Comparison of ENCODE assay signal across 20 mouse cellular contexts in the genomic region with DNA sequence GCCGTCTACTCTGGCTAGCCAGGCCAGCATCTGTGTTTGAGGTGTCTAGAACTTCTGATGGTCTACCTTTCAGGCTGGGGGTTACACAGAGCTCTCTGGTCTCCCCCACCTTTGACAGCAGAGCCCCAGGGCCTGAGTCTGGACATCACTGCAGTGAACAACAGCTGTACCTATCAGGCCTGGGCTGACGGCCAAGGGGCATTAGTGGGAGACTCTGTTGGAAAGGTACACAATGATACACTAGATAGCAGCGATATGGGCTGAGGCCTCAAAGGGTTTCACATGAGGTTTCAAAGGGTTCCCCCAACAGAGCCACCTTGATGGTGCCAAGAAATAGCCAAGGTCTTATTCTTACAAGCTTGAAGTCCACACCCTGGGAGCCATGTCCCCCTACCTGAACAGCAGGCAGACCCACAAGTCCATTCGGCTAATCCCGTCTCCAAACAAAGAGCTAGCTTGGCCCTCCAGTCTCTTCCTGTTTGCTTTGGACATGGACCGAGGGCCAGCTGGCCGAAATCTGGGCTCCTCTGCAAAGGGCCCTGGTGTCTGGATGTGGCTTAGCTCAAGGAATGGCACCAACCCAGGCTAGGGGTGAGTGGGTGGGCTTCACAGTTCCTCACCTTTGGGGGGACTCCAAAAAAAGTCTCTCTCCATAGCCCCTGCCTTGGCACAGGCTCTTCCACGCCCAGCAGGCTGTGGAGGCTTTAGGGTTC. TPM values are rescaled to one million over a fixed set of nuclear protein-coding genes. Genes with fewer than 3 reads are reported as not detected.
A peak's percentile ranks its signal among the peaks of the same experiment; 100 is the strongest.
DNase-seq lines count a peak whose midpoint lies in the region; ATAC-seq and TF ChIP-seq lines count a peak whose summit lies in the region.
"Had no signal": no experiment of that assay in that cellular context is flagged by ENCODE, and none has a peak within 500 bp of the region (broad histone marks: within the 10 kb centered on the region; RNA-seq: fewer than 3 reads in every experiment).

No protein-coding gene starts in this region.

- ATAC-seq in liver, embryonic 15.5 days (ENCODE audit: insufficient read depth), result 0 out of 2 replicates have a peak, but pooled peaks have one; percentile 19
- no peak for ATAC-seq in hindbrain, embryonic 16.5 days
- ATAC-seq: forebrain, embryonic 15.5 days; Patski had no signal

- DNase-seq in kidney, adult 18-20 months, result peak; percentile 23
- DNase-seq in kidney, adult 2 months, result no peak
- peak; percentile 98 for DNase-seq in heart, adult 11 months
- DNase-seq in heart, postnatal 10 days, result peak; percentile 72 to 79
- no peak for DNase-seq in left cerebral cortex, adult 2 months (ENCODE audit: extremely low spot score in 1 of 2, low spot score in 2 of 2)
- no peak for DNase-seq in cerebellum, adult 9-11 months
- DNase-seq: cerebellum, adult 8-10 months; embryo, embryonic 11 days; kidney, adult 11 months; lung, embryonic 14.5 days; thymus, postnatal 4 days had no signal

- H3K4me2 ChIP-seq in liver, embryonic 15.5 days, result no peak overlapping the region
- no peak overlapping the region for H3K4me2 ChIP-seq in hindbrain, embryonic 16.5 days (ENCODE audit: low read length)
- H3K4me2 ChIP-seq: forebrain, embryonic 15.5 days; lung, embryonic 14.5 days had no signal

- H3K4me1 ChIP-seq in kidney, adult 2 months (ENCODE audit: control insufficient read depth, insufficient read depth, low read length), result peaks cover 6% of the 10 kb centered on the region
- H3K4me1 ChIP-seq in liver, embryonic 15.5 days (replicated peaks), result peaks cover 13% of the 10 kb centered on the region
- H3K4me1 ChIP-seq in hindbrain, embryonic 16.5 days (ENCODE audit: control insufficient read depth, insufficient read depth, low read depth, low read length), result peaks cover 4% of the 10 kb centered on the region; the same call in 1 of the 2 replicates

- TF ChIP-seq CTCF in kidney, adult 2 months (conservative IDR thresholded peaks at IDR 0.05; ENCODE audit: insufficient read depth, insufficient read length, low read depth, low read length), result no peak
- no peak for TF ChIP-seq CTCF in left cerebral cortex, adult 2 months (IDR thresholded peaks at IDR 0.05)

- intact Hi-C loops in heart, postnatal 10 days (cut with DNase I), result no loop called here
- intact Hi-C loops in left cerebral cortex, adult 2 months (cut with DNase I), result no loop called here

- no peak overlapping the region for H3K27ac ChIP-seq in kidney, adult 2 months (ENCODE audit: insufficient read depth, low read depth, low read length)
- peak overlapping the region; percentile 48; the same call in 1 of the 2 replicates for H3K27ac ChIP-seq in liver, embryonic 15.5 days (replicated peaks)
- no peak overlapping the region for H3K27ac ChIP-seq in left cerebral cortex, adult 2 months
- H3K27ac ChIP-seq in hindbrain, embryonic 16.5 days (ENCODE audit: low read depth, low read length), result no peak overlapping the region
- H3K27ac ChIP-seq: forebrain, embryonic 15.5 days had no signal

- 80% methylated on average over 8 of the region's 8 CpGs for WGBS in kidney, adult 2 months
- WGBS in liver, embryonic 15.5 days (ENCODE audit: insufficient replicate concordance), result 58% methylated on average over 8 of the region's 8 CpGs
- WGBS in hindbrain, embryonic 16.5 days, result 81% methylated on average over 8 of the region's 8 CpGs

- no peak overlapping the region for H3K9ac ChIP-seq in liver, embryonic 15.5 days
- H3K9ac ChIP-seq in hindbrain, embryonic 16.5 days (ENCODE audit: low read depth, low read length), result no peak overlapping the region
- H3K9ac ChIP-seq: forebrain, embryonic 15.5 days; lung, embryonic 14.5 days had no signal

- H3K9me3 ChIP-seq in liver, embryonic 15.5 days (replicated peaks), result no peaks in the 10 kb centered on the region
- no peaks in the 10 kb centered on the region for H3K9me3 ChIP-seq in hindbrain, embryonic 16.5 days (ENCODE audit: control insufficient read depth, low read length)
- H3K9me3 ChIP-seq: forebrain, embryonic 15.5 days; megakaryocyte, embryonic 14.5 days had no signal

- H3K36me3 ChIP-seq in kidney, adult 2 months (ENCODE audit: control insufficient read depth, insufficient read depth, low read length), result no peaks in the 10 kb centered on the region
- no peaks in the 10 kb centered on the region for H3K36me3 ChIP-seq in liver, embryonic 15.5 days (replicated peaks)
- H3K36me3 ChIP-seq in hindbrain, embryonic 16.5 days (ENCODE audit: control insufficient read depth, insufficient read depth, low read length), result no peaks in the 10 kb centered on the region
- H3K36me3 ChIP-seq: forebrain, embryonic 15.5 days had no signal

- no peak overlapping the region for H3K4me3 ChIP-seq in kidney, adult 2 months (ENCODE audit: insufficient read depth, low read depth, low read length)
- no peak overlapping the region for H3K4me3 ChIP-seq in liver, embryonic 15.5 days (replicated peaks)
- H3K4me3 ChIP-seq in left cerebral cortex, adult 2 months, result no peak overlapping the region
- H3K4me3 ChIP-seq in hindbrain, embryonic 16.5 days (ENCODE audit: low read length), result no peak overlapping the region
- H3K4me3 ChIP-seq: forebrain, embryonic 15.5 days; megakaryocyte, embryonic 14.5 days had no signal

- no peak for TF ChIP-seq POLR2A in kidney, adult 2 months (IDR thresholded peaks at IDR 0.05; ENCODE audit: low read depth, low read length)

- H3K27me3 ChIP-seq in kidney, adult 2 months (replicated peaks; ENCODE audit: control insufficient read depth, insufficient read depth, low read length), result no peaks in the 10 kb centered on the region
- H3K27me3 ChIP-seq in liver, embryonic 15.5 days, result peaks cover 26% of the 10 kb centered on the region
- peaks cover 15% of the 10 kb centered on the region for H3K27me3 ChIP-seq in hindbrain, embryonic 16.5 days (replicated peaks; ENCODE audit: control insufficient read depth, insufficient read depth, low read length)
- H3K27me3 ChIP-seq: Patski had no signal

RNA-seq across cellular contexts. Expression of gene Anpep, which starts 16.6 kb away (rescaled TPM):
- 170 and 175 TPM in 2 replicates for polyA plus RNA-seq in kidney, adult 2 months (2012; rRNA removed)
- 10 to 100 TPM; 26.6 to 29.3 TPM for total RNA-seq in heart, postnatal 10 days (2021)
- 14.9 and 21.0 TPM in 2 replicates for polyA plus RNA-seq in liver, embryonic 15.5 days (2015; fragmentation: Nextera tagmentation; extraction: Ambion mirVana)
- 1 to 10 TPM; 2.9 to 7.0 TPM for total RNA-seq in left cerebral cortex, adult 2 months (2021)
- 4.3 and 5.2 TPM in 2 replicates for polyA plus RNA-seq in hindbrain, embryonic 16.5 days (2015; fragmentation: Nextera tagmentation; extraction: Ambion mirVana)
- total RNA-seq: neutrophil, adult 5-6 weeks had no signal

RNA-seq across cellular contexts. Expression of gene Mesp2, which starts 33.7 kb away (rescaled TPM):
- polyA plus RNA-seq in kidney, adult 2 months (2012; rRNA removed), result 0.28 and 0.35 TPM in 2 replicates
- under 1 TPM; 0.12 to 0.40 TPM for total RNA-seq in heart, postnatal 10 days (2021)
- not detected in 2 replicates for polyA plus RNA-seq in liver, embryonic 15.5 days (2015; fragmentation: Nextera tagmentation; extraction: Ambion mirVana)
- 1 to 10 TPM in 1 of 2 experiments, under 1 TPM in 1; 0.87 to 1.8 TPM for total RNA-seq in left cerebral cortex, adult 2 months (2021)
- 1.5 and 1.7 TPM in 2 replicates for polyA plus RNA-seq in hindbrain, embryonic 16.5 days (2015; fragmentation: Nextera tagmentation; extraction: Ambion mirVana)
- total RNA-seq: gastrocnemius, adult 8-10 months; hematopoietic stem cell, adult 5-6 weeks; neutrophil, adult 5-6 weeks had no signal

RNA-seq across cellular contexts. Expression of gene Mesp1, which starts 50.7 kb away (rescaled TPM):
- polyA plus RNA-seq in kidney, adult 2 months (2012; rRNA removed), result 0.07 TPM in 1 of 2 replicates, not detected in the other
- not detected for total RNA-seq in heart, postnatal 10 days (2021)
- polyA plus RNA-seq in liver, embryonic 15.5 days (2015; fragmentation: Nextera tagmentation; extraction: Ambion mirVana), result not detected in 2 replicates
- under 1 TPM in 1 of 2 experiments, not detected in 1; 0.27 TPM for total RNA-seq in left cerebral cortex, adult 2 months (2021)
- polyA plus RNA-seq in hindbrain, embryonic 16.5 days (2015; fragmentation: Nextera tagmentation; extraction: Ambion mirVana), result 0.29 and 0.44 TPM in 2 replicates
- total RNA-seq: gastrocnemius, adult 8-10 months; hematopoietic stem cell, adult 5-6 weeks; layer of hippocampus, adult 8-10 months; neutrophil, adult 5-6 weeks had no signal
- polyA plus RNA-seq: forebrain, embryonic 15.5 days; lung, embryonic 14.5 days; Patski had no signal

Comparison
In these comparisons a context has a peak if more than half of its experiments do, and no peak if none do; other contexts are left out.
1. DNase-seq: peak in kidney, adult 18-20 months (single experiment), heart, adult 11 months (single experiment) and heart, postnatal 10 days (2 of 2); none in kidney, adult 2 months (single experiment), left cerebral cortex, adult 2 months (0 of 2) and cerebellum, adult 9-11 months (single experiment).